Mouse (Mus musculus) stomach, postnatal 0 days (tissue): ENCODE results near the gene Onecut3.

ENCODE experiments used
- CTCF ChIP-seq: IDR thresholded peaks from 2 replicates; pipeline ENCODE4 v1.5.1; 2016; ENCODE audit warnings: antibody characterized with exemption, low read depth, mild to moderate bottlenecking, moderate library complexity
- EP300 ChIP-seq: optimal IDR thresholded peaks from 2 replicates; pipeline ENCODE3; 2016; ENCODE audit warnings: antibody characterized with exemption

DNA sequence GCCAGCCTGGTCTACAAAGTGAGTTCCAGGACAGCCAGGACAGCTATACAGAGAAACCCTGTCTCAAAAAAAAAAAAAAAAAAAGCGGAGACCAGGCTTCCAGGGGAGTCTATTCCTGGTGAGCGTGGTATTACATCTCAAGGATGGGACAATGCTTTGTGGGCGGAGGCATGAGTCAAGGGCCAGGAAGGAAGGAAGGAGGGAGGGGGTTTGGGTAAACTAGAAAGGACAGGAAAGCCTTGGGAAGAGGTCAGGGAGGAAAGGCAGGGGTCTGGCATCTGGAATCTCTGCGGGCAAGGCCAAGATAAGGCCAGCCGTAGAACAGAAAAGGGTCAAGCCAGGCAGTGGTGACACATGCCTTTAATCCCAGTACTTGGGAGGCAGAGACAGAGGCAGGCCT, 44.9 kb downstream of the Onecut3 start:
- TF ChIP-seq CTCF: no peak
- TF ChIP-seq EP300: no peak
